Mouse (Mus musculus) heart, embryonic 11.5 days (tissue): Measurements from ENCODE around the gene Dock9. TPM values are rescaled to one million over a fixed set of nuclear protein-coding genes. Genes with fewer than 3 reads are reported as not detected.

Source experiments
- ATAC-seq: fragments of 200-750 bp; cut with Nextera tagmentation; replicated peaks from 2 replicates; pipeline ENCODE4 v1.8.0; 2017; ENCODE audit warnings: moderate library complexity; ENCODE audit not compliant: insufficient number of reproducible peaks, low FRiP score, low TSS enrichment
- H3K27ac ChIP-seq: fragments of 300-500 bp; sonication (generic); 2 replicates; pipeline ENCODE4 v1.5.1; 2014; ENCODE audit warnings: mild to moderate bottlenecking, low read depth, low read length
- H3K27me3 ChIP-seq: fragments of 300-500 bp; sonication (generic); 2 replicates; pipeline ENCODE4 v1.6.1; 2014; ENCODE audit warnings: mild to moderate bottlenecking, low read length, mixed read lengths; ENCODE audit not compliant: control insufficient read depth, insufficient read depth
- H3K36me3 ChIP-seq: fragments of 300-500 bp; sonication (generic); 2 replicates; pipeline ENCODE4 v1.6.1; 2014; ENCODE audit warnings: mild to moderate bottlenecking, low read length, moderate library complexity, mixed read lengths; ENCODE audit not compliant: control insufficient read depth, insufficient read depth
- H3K4me1 ChIP-seq: fragments of 300-500 bp; sonication (generic); 2 replicates; pipeline ENCODE4 v1.6.1; 2014; ENCODE audit warnings: low read length; ENCODE audit not compliant: control insufficient read depth, insufficient read depth
- H3K4me2 ChIP-seq: fragments of 300-500 bp; sonication (generic); 2 replicates; pipeline ENCODE4 v1.6.1; 2014; ENCODE audit warnings: mild to moderate bottlenecking, moderate library complexity
- H3K4me3 ChIP-seq: fragments of 300-500 bp; sonication (generic); 2 replicates; pipeline ENCODE4 v1.5.1; 2014; ENCODE audit warnings: low read depth, low read length
- H3K9ac ChIP-seq: fragments of 300-500 bp; sonication (generic); 2 replicates; pipeline ENCODE4 v1.6.1; 2014; ENCODE audit warnings: mild to moderate bottlenecking, low read depth, low read length, moderate library complexity
- H3K9me3 ChIP-seq: fragments of 300-500 bp; sonication (generic); replicated peaks from 2 replicates; pipeline ENCODE4 v1.6.1; 2016; ENCODE audit warnings: low read length; ENCODE audit not compliant: control insufficient read depth
- WGBS: fragments of 180-500 bp; shearing (Covaris S2); extraction: QIAGEN DNeasy Blood & Tissue Kit; methylation state at CpG from one replicate; pipeline ENCODE4 v1.1.7; 2014; ENCODE audit not compliant: insufficient replicate concordance; 5-methylcytosine and 5-hydroxymethylcytosine counted together
- polyA plus RNA-seq: library from polyadenylated mRNA; unstranded; fragments of >200 nt; fragmentation: Nextera tagmentation; extraction: Ambion mirVana; gene quantifications from 2 replicates; pipeline ENCODE4 v1.2.1, GENCODE M21; 2014

Gene Dock9
- polyA plus RNA-seq, 1 experiment from 2014 or later, result 6.7 TPM

DNA sequence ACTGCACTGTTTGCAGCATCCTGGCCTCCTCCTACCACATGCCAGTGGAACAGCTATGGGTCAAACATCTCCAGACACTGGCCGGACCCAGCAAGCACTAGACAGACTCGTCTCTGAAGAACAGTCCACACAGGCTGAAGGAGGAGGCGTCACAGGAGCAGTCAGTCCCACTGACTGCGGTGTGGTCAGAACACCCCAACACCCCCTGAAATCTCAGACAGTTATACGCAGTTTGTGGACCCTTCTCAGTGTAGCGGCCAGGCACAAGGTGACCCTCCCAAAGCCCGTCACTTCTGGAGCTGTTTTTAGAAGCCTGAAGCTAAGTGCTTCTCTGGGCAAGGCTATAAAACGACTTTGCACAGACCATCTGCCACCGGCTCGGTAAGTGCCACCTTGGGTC, 143.9 kb downstream of the Dock9 start:
- no peak overlapping the region for H3K4me3 ChIP-seq
- H3K4me2 ChIP-seq, result peak overlapping the region; percentile 21
- H3K4me1 ChIP-seq, result peaks cover 19% of the 10 kb centered on the region
- no peak overlapping the region for H3K9ac ChIP-seq
- H3K9me3 ChIP-seq, result no peaks in the 10 kb centered on the region
- no peaks in the 10 kb centered on the region for H3K36me3 ChIP-seq
- ATAC-seq, result peak; percentile 47; the same call in 1 of the 2 replicates
- WGBS, result 41% methylated on average over 10 of the region's 10 CpGs
- no peaks in the 10 kb centered on the region for H3K27me3 ChIP-seq
- H3K27ac ChIP-seq, result peak overlapping the region; percentile 72

DNA sequence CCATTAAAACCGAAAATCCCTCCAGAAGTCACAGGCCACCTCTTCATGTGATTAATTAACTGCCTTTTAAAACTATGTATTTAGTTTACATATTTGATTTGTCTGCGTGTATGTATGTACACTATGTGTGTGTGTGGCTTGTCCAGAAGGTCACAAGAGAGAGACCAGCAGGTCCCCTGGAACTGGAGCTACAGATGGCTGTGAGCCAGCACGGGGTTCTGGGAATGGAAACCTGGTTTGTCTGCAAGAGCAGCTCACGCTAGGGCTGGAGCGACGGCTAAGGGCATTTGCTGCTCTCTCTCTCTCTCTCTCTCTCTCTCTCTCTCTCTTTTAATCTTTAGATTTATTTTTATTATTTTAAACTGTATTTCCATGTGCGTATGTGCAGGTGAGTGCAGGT, 144.4 kb downstream of the Dock9 start:
- H3K9ac ChIP-seq, result no peak overlapping the region

DNA sequence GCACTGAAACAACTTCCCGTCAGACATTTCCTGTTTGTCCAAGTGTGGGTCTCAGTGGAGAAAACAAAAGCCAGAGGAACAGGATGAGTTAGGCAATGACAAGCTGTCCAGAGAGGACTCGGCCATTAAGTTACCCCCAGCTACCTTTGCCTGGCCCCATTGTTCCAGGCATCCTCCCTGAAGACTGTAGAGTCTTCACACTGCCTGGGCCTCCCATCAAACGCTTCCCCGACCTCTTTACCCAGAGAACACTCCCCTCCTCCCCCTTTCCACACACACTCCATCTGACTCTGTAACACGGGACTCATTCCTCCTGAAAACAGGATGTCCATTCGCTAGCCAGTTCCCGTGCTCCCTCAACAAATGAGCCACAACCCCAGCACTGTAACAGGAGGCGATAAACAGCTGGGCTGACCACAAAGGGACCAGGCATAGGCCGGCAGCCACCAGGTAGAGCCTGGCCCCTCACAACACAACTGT, 149.0 kb downstream of the Dock9 start:
- peak overlapping the region; percentile 47 for H3K27ac ChIP-seq

More for the DNA sequence above, 144.4 kb downstream of the Dock9 start:
- H3K4me1 ChIP-seq, result peaks cover 17% of the 10 kb centered on the region
- ATAC-seq, result no peak
- 71% methylated on average over 7 of the region's 7 CpGs for WGBS
- no peak overlapping the region; the same call in 1 of the 2 replicates for H3K4me2 ChIP-seq
- H3K4me3 ChIP-seq, result no peak overlapping the region
- H3K27me3 ChIP-seq, result no peaks in the 10 kb centered on the region
- no peaks in the 10 kb centered on the region for H3K9me3 ChIP-seq
- no peaks in the 10 kb centered on the region for H3K36me3 ChIP-seq
- peak overlapping the region; percentile 72; the same call in 1 of the 2 replicates for H3K27ac ChIP-seq

DNA sequence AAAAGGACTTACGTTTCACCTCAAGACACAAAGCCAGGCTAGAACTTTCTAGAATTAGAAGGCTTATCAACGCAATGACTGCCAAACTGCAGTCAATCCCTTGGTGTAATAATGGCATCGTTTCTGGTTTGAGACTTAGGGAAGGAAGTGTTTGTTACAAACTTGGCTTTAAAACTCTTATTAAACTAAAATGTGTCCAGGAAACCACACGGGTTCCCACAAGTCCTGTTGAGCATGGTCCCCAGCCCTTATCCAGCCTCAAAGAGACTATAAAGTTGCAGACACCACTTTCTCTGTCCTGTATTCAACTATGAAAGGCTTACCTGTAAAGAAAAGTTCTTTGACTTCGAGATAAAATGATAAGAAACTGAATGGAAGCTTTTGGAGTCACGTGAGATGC, 149.9 kb downstream of the Dock9 start:
- no peak for ATAC-seq

More for the DNA sequence above, 149.0 kb downstream of the Dock9 start:
- Histone ChIP-seq H3K27me3 (no peaks in the 10 kb centered on the region), H3K9me3 (no peaks in the 10 kb centered on the region), H3K4me3 (no peak overlapping the region), H3K4me1 (peaks cover 13% of the 10 kb centered on the region), H3K36me3 (no peaks in the 10 kb centered on the region), H3K9ac (0 out of 2 replicates have a peak overlapping the region, but pooled peaks have one; percentile 35), H3K4me2 (no peak overlapping the region)
- ATAC-seq, result 0 out of 2 replicates have a peak, but pooled peaks have one; percentile 24
- 29% methylated on average over 9 of the region's 9 CpGs for WGBS

DNA sequence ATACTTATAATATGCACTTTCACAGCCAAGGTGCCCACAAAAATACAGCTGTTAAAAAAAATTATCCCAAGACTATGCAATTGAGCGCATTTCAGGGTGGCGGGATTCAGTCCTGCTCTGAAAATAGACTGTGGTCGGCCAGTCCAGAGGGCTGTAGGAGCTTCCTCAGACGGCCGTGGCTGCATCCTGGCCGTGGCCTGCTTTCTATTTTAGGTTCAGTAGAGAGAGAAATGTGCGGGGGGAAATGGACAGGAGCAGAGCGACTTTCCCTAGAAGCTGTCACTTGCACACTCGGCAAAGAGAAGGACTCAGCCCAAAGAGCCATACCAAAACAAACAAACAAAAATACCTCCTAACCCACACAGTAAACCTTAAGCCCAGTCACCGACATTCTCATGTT, 151.0 kb downstream of the Dock9 start:
- Histone ChIP-seq H3K27me3 (no peaks in the 10 kb centered on the region), H3K36me3 (no peaks in the 10 kb centered on the region), H3K9me3 (no peaks in the 10 kb centered on the region), H3K9ac (no peak overlapping the region), H3K4me3 (no peak overlapping the region), H3K4me1 (peaks cover 5% of the 10 kb centered on the region; the same call in 1 of the 2 replicates), H3K4me2 (peak overlapping the region; percentile 27; the same call in 1 of the 2 replicates), H3K27ac (peak overlapping the region; percentile 75)
- WGBS, result 19% methylated on average over 10 of the region's 10 CpGs
- no peak for ATAC-seq

More for the DNA sequence above, 149.9 kb downstream of the Dock9 start:
- Histone ChIP-seq H3K27me3 (no peaks in the 10 kb centered on the region), H3K9me3 (no peaks in the 10 kb centered on the region), H3K36me3 (no peaks in the 10 kb centered on the region), H3K4me2 (no peak overlapping the region), H3K4me1 (peaks cover 5% of the 10 kb centered on the region; the same call in 1 of the 2 replicates), H3K27ac (no peak overlapping the region), H3K9ac (no peak overlapping the region), H3K4me3 (no peak overlapping the region)
- 79% methylated on average over 6 of the region's 6 CpGs for WGBS

DNA sequence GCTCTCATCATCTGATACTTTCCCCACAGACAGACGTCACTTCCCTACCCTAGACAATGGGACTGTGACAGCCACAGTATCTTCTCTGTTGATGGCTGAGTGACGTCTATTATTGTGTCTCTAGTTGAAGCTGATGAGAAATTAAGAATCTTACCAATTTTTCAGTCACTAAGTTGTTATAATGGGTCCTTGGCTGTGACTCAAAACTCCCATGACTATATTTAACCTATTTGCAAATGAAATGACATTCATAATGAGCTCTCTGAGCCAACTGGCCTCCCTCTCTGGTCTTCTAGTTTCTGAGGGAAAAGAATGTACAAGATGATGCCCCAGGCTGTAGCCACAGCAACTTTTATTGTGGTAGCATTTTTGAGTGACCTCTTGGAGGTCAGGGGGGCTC, 153.3 kb downstream of the Dock9 start:
- H3K36me3 ChIP-seq, result no peaks in the 10 kb centered on the region
- WGBS, result 77% methylated on average over 2 of the region's 2 CpGs
- H3K4me1 ChIP-seq, result peaks cover 5% of the 10 kb centered on the region; the same call in 1 of the 2 replicates
- no peak overlapping the region for H3K4me3 ChIP-seq
- no peak overlapping the region for H3K4me2 ChIP-seq
- ATAC-seq, result no peak
- no peaks in the 10 kb centered on the region for H3K27me3 ChIP-seq
- H3K9me3 ChIP-seq, result no peaks in the 10 kb centered on the region
- no peak overlapping the region for H3K9ac ChIP-seq
- H3K27ac ChIP-seq, result no peak overlapping the region

DNA sequence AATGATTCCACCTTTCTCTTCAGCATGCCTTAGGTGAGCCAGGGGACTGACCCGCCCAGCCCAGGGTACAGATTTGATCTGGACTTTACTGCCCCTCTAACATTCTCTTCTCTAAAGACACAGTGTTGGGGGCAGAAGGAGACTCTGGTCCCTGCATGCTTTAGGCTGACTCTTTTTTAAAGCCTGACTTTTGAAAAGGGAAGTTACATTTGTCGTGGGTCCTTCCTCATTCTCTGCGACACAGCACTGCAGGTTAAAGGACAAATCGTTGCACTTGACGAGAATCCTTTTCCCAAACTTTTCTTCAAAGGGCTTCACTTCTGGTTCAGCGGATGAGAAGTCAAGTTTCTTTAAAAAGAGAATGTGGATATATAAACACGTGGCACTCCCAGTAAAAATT, 156.4 kb downstream of the Dock9 start:
- H3K9ac ChIP-seq, result no peak overlapping the region
- no peak overlapping the region for H3K4me2 ChIP-seq
- H3K4me3 ChIP-seq, result no peak overlapping the region
- no peaks in the 10 kb centered on the region for H3K4me1 ChIP-seq
- no peak overlapping the region for H3K27ac ChIP-seq
- no peaks in the 10 kb centered on the region for H3K27me3 ChIP-seq
- 85% methylated on average over 7 of the region's 7 CpGs for WGBS
- no peaks in the 10 kb centered on the region for H3K9me3 ChIP-seq
- ATAC-seq, result no peak
- peaks cover 3% of the 10 kb centered on the region for H3K36me3 ChIP-seq

DNA sequence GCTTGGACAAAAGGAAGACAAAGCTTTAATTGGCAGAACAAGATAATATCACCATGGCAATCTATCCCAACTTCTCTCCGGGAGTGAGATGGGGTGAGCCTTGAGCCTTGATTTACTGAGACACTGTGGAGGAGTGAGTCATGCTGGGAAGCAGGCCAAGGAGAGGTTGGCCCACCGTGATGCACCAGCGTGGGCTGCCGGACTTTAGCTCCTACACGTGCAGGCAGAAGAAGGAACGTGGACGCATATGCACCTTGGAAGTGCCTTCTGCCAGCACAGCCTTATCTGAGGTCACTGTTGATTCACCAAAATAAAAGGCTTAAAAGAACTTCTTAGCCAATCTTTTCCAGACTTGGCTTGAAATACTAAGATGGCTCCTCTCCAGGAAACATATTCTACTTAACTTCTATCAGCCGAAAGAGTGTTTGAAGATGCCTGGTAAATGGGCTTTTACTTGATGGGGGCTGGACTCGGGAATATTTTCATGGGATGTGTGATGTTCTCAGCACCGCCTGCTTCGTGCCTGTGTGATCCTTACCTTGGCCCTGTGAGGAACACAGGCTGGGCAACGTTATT, 160.6 kb downstream of the Dock9 start:
- ATAC-seq, result no peak
- Histone ChIP-seq H3K27me3 (no peaks in the 10 kb centered on the region), H3K27ac (no peak overlapping the region), H3K9ac (no peak overlapping the region), H3K4me1 (no peaks in the 10 kb centered on the region), H3K9me3 (no peaks in the 10 kb centered on the region), H3K4me2 (no peak overlapping the region), H3K4me3 (no peak overlapping the region), H3K36me3 (peaks cover 3% of the 10 kb centered on the region)
- 74% methylated on average over 12 of the region's 12 CpGs for WGBS
